Mouse (Mus musculus): Measurements from ENCODE around the gene BC030867. TPM values are rescaled to one million over a fixed set of nuclear protein-coding genes. Genes with fewer than 3 reads are reported as not detected.

Gene BC030867
- polyA plus RNA-seq, 1 experiment from 2014 or later = 15.2 TPM

DNA sequence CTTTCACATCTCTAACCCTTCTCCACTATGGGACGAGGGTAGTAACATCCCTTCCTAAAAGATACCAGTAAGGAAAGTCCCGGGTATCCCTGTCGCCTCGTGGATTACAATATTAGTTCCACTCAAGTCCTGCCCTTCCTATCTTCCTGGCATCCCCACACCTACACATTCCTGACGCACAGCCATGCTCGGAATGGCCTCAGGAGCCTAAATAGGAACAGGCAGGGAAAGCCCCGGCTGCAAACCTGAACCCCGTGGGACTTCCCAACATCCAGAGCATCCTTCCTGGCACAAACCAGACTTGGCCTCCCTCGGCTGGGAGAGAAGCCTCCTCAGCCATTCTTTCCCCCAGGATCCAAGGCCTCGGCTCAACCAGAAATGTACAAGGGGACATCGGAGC is 33.2 kb upstream of the BC030867 start:
- ATAC-seq (ENCODE audit: low FRiP score, low read depth) = no peak
- Histone ChIP-seq H3K4me3 (no peak overlapping the region), H3K27me3 (no peaks in the 10 kb centered on the region), H3K27ac (replicated peaks) (no peak overlapping the region), H3K9me3 (no peaks in the 10 kb centered on the region), H3K36me3 (peaks cover 11% of the 10 kb centered on the region), H3K9ac (replicated peaks) (0 out of 2 replicates have a peak overlapping the region, but pooled peaks have one; percentile 4), H3K4me2 (replicated peaks) (no peak overlapping the region), H3K4me1 (peaks cover 62% of the 10 kb centered on the region)
- 80% methylated on average over 11 of the region's 11 CpGs for WGBS

GRCm38 (mm10) chr11:102216056-102216885 is 32.4 kb upstream of the BC030867 start:
- 59% methylated on average over 12 of the region's 12 CpGs for WGBS
- H3K36me3 ChIP-seq = peaks cover 19% of the 10 kb centered on the region
- no peaks in the 10 kb centered on the region for H3K27me3 ChIP-seq
- no peak overlapping the region for H3K27ac ChIP-seq (replicated peaks)
- 0 out of 2 replicates have a peak overlapping the region, but pooled peaks have one; percentile 17 for H3K9ac ChIP-seq (replicated peaks)
- peaks cover 62% of the 10 kb centered on the region for H3K4me1 ChIP-seq
- no peak overlapping the region for H3K4me2 ChIP-seq (replicated peaks)
- no peak for ATAC-seq (ENCODE audit: low FRiP score, low read depth)
- H3K9me3 ChIP-seq = no peaks in the 10 kb centered on the region
- no peak overlapping the region for H3K4me3 ChIP-seq

DNA sequence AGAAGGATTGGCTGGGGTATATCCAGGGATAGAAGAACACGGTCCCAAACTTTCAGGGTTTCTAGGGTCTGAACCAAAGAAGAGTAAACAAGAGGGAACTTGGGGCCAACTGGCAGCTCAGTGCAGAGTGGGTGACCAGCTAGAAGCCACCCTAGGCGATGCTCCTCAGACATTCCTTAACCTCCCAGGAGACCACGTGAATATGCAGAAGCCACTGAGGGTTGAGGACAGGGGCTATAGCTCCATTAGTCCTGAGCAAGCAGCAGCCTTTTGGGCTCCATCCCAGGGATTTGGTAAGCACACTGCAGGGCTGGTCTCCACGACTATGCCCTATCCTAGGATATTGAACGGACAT is 31.8 kb upstream of the BC030867 start:
- Histone ChIP-seq H3K9me3 (no peaks in the 10 kb centered on the region), H3K4me2 (replicated peaks) (no peak overlapping the region), H3K36me3 (peaks cover 24% of the 10 kb centered on the region), H3K4me3 (no peak overlapping the region), H3K27me3 (no peaks in the 10 kb centered on the region), H3K9ac (replicated peaks) (no peak overlapping the region), H3K27ac (replicated peaks) (no peak overlapping the region), H3K4me1 (peaks cover 58% of the 10 kb centered on the region)
- 66% methylated on average over 5 of the region's 5 CpGs for WGBS
- ATAC-seq (ENCODE audit: low FRiP score, low read depth) = no peak

GRCm38 (mm10) chr11:102217396-102217795 is 31.3 kb upstream of the BC030867 start:
- Histone ChIP-seq H3K9ac (replicated peaks) (no peak overlapping the region), H3K36me3 (peaks cover 29% of the 10 kb centered on the region), H3K4me3 (no peak overlapping the region), H3K27me3 (no peaks in the 10 kb centered on the region), H3K27ac (replicated peaks) (no peak overlapping the region), H3K9me3 (no peaks in the 10 kb centered on the region), H3K4me2 (replicated peaks) (no peak overlapping the region), H3K4me1 (peaks cover 58% of the 10 kb centered on the region)
- no peak for ATAC-seq (ENCODE audit: low FRiP score, low read depth)
- 85% methylated on average over 6 of the region's 6 CpGs for WGBS

DNA sequence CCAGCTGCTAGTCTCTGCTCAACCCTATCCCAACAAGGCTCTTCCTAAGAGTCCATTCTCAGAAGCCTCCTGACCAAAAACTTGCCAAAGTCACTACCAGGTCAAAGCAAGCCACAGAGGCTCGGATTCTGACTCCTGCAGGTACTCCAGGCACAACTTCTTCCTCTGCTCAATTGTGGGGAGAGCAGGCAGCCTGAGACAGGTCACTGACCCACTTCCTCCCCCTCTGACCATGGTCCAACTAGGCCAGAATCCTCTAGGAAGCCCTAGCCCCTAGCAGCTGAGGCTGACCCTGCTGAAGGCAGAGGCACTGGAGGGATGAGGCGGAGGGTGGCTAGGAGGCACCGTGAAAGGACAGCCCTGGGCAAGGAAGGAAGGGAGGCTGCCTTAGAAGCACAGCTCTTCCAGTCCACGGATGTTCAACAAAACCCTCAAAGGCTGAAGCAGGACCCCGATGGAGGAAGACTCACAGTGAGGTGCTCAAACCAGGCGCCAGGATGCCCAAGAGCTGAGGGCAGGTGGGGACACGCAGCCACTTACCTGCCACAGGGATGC is 30.7 kb upstream of the BC030867 start:
- peak overlapping the region; percentile 40; the same call in 1 of the 2 replicates for H3K9ac ChIP-seq (replicated peaks)
- H3K36me3 ChIP-seq = peaks cover 29% of the 10 kb centered on the region
- no peak overlapping the region; the same call in 1 of the 2 replicates for H3K4me3 ChIP-seq
- H3K27ac ChIP-seq (replicated peaks) = peak overlapping the region; percentile 81
- H3K4me1 ChIP-seq = peaks cover 58% of the 10 kb centered on the region
- H3K4me2 ChIP-seq (replicated peaks) = peak overlapping the region; percentile 30
- no peaks in the 10 kb centered on the region for H3K27me3 ChIP-seq
- H3K9me3 ChIP-seq = no peaks in the 10 kb centered on the region
- no peak for ATAC-seq (ENCODE audit: low FRiP score, low read depth)
- WGBS = 87% methylated on average over 7 of the region's 7 CpGs

GRCm38 (mm10) chr11:102218783-102219182 is 29.9 kb upstream of the BC030867 start:
- Histone ChIP-seq H3K9me3 (no peaks in the 10 kb centered on the region), H3K27ac (replicated peaks) (peak overlapping the region; percentile 81), H3K36me3 (peaks cover 35% of the 10 kb centered on the region), H3K4me3 (peak overlapping the region; percentile 3; the same call in 1 of the 2 replicates), H3K9ac (replicated peaks) (peak overlapping the region; percentile 40), H3K4me1 (peaks cover 63% of the 10 kb centered on the region), H3K4me2 (replicated peaks) (peak overlapping the region; percentile 30), H3K27me3 (no peaks in the 10 kb centered on the region)
- peak; percentile 79 for ATAC-seq (ENCODE audit: low FRiP score, low read depth)
- whole genome bisulfite sequencing = 0% methylated on average over 10 of the region's 10 CpGs

GRCm38 (mm10) chr11:102219247-102219993 is 29.3 kb upstream of the BC030867 start:
- 74% methylated on average over 14 of the region's 14 CpGs for WGBS
- peak overlapping the region; percentile 81 for H3K27ac ChIP-seq (replicated peaks)
- H3K9ac ChIP-seq (replicated peaks) = peak overlapping the region; percentile 40
- no peaks in the 10 kb centered on the region for H3K27me3 ChIP-seq
- H3K4me3 ChIP-seq = no peak overlapping the region
- H3K36me3 ChIP-seq = peaks cover 37% of the 10 kb centered on the region
- no peak for ATAC-seq (ENCODE audit: low FRiP score, low read depth)
- peaks cover 66% of the 10 kb centered on the region for H3K4me1 ChIP-seq
- no peaks in the 10 kb centered on the region for H3K9me3 ChIP-seq
- H3K4me2 ChIP-seq (replicated peaks) = peak overlapping the region; percentile 30

GRCm38 (mm10) chr11:102219994-102220346 is 28.7 kb upstream of the BC030867 start:
- H3K36me3 ChIP-seq = peaks cover 37% of the 10 kb centered on the region
- H3K27me3 ChIP-seq = no peaks in the 10 kb centered on the region
- peaks cover 67% of the 10 kb centered on the region for H3K4me1 ChIP-seq
- no peak overlapping the region for H3K27ac ChIP-seq (replicated peaks)
- H3K9ac ChIP-seq (replicated peaks) = no peak overlapping the region
- no peak overlapping the region for H3K4me2 ChIP-seq (replicated peaks)
- H3K4me3 ChIP-seq = no peak overlapping the region
- WGBS = 76% methylated on average over 4 of the region's 4 CpGs
- no peak for ATAC-seq (ENCODE audit: low FRiP score, low read depth)
- H3K9me3 ChIP-seq = no peaks in the 10 kb centered on the region

GRCm38 (mm10) chr11:102220451-102220850 is 28.2 kb upstream of the BC030867 start:
- 77% methylated on average over 6 of the region's 6 CpGs for WGBS
- Histone ChIP-seq H3K9ac (replicated peaks) (no peak overlapping the region), H3K4me3 (no peak overlapping the region), H3K4me1 (peaks cover 67% of the 10 kb centered on the region), H3K27ac (replicated peaks) (no peak overlapping the region), H3K4me2 (replicated peaks) (no peak overlapping the region), H3K36me3 (peaks cover 37% of the 10 kb centered on the region), H3K9me3 (no peaks in the 10 kb centered on the region), H3K27me3 (no peaks in the 10 kb centered on the region)
- ATAC-seq (ENCODE audit: low FRiP score, low read depth) = no peak

GRCm38 (mm10) chr11:102221243-102221953 is 27.3 kb upstream of the BC030867 start:
- Histone ChIP-seq H3K4me2 (replicated peaks) (no peak overlapping the region), H3K9me3 (no peaks in the 10 kb centered on the region), H3K4me3 (no peak overlapping the region), H3K27ac (replicated peaks) (no peak overlapping the region), H3K27me3 (no peaks in the 10 kb centered on the region), H3K9ac (replicated peaks) (no peak overlapping the region), H3K36me3 (peaks cover 37% of the 10 kb centered on the region), H3K4me1 (peaks cover 65% of the 10 kb centered on the region)
- 90% methylated on average over 8 of the region's 8 CpGs for WGBS
- ATAC-seq (ENCODE audit: low FRiP score, low read depth) = no peak

DNA sequence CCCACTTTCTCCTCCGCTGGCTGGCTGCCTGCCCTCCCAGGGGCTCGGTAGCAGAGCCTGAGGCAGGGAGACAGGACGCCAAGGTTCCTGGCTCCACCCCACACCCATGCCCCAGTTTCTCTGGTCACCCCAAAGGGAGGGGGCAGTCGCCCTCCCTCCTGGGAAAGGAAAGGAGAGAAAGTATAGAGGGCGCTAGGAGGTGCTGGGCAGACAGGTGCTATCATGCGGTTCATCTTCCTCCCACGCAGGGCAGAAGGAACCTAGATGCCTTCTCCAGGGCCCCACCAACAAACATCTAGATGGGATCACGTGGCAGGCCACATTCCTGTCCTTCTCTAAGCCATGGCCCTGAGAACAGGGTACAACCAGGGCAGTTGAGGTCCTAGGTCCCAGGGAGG is 26.7 kb upstream of the BC030867 start:
- H3K27me3 ChIP-seq = no peaks in the 10 kb centered on the region
- ATAC-seq (ENCODE audit: low FRiP score, low read depth) = no peak
- no peaks in the 10 kb centered on the region for H3K9me3 ChIP-seq
- H3K36me3 ChIP-seq = peaks cover 37% of the 10 kb centered on the region
- peaks cover 66% of the 10 kb centered on the region for H3K4me1 ChIP-seq
- no peak overlapping the region for H3K27ac ChIP-seq (replicated peaks)
- no peak overlapping the region for H3K9ac ChIP-seq (replicated peaks)
- WGBS = 81% methylated on average over 8 of the region's 8 CpGs
- H3K4me2 ChIP-seq (replicated peaks) = no peak overlapping the region
- H3K4me3 ChIP-seq = no peak overlapping the region
